Mouse (Mus musculus) lung, embryonic 16.5 days (tissue): ENCODE results near the gene Cyp46a1. TPM values are rescaled to one million over a fixed set of nuclear protein-coding genes. Genes with fewer than 3 reads are reported as not detected.

ENCODE experiments used
- ATAC-seq: fragments of 200-750 bp; cut with Nextera tagmentation; 2 replicates; pipeline ENCODE4 v1.8.0; 2017; ENCODE audit warnings: low read depth, mild to moderate bottlenecking, moderate library complexity
- H3K27ac ChIP-seq: fragments of 300-500 bp; sonication (generic); 2 replicates; pipeline ENCODE4 v1.5.1; 2014; ENCODE audit warnings: mild to moderate bottlenecking, control low read depth, low read length
- H3K27me3 ChIP-seq: fragments of 300-500 bp; sonication (generic); 2 replicates; pipeline ENCODE4 v1.6.1; 2014; ENCODE audit warnings: low read depth, low read length, mixed read lengths; ENCODE audit not compliant: control insufficient read depth, insufficient read depth
- H3K36me3 ChIP-seq: fragments of 300-500 bp; sonication (generic); 2 replicates; pipeline ENCODE4 v1.6.1; 2014; ENCODE audit warnings: low read length; ENCODE audit not compliant: control insufficient read depth, insufficient read depth
- H3K4me1 ChIP-seq: fragments of 300-500 bp; sonication (generic); replicated peaks from 2 replicates; pipeline ENCODE4 v1.6.1; 2014; ENCODE audit warnings: low read length, mixed read lengths; ENCODE audit not compliant: control insufficient read depth, insufficient read depth
- H3K4me2 ChIP-seq: fragments of 300-500 bp; sonication (generic); 2 replicates; pipeline ENCODE4 v1.6.1; 2014; ENCODE audit warnings: low read depth, low read length, control low read depth
- H3K4me3 ChIP-seq: fragments of 300-500 bp; sonication (generic); 2 replicates; pipeline ENCODE4 v1.5.1; 2014; ENCODE audit warnings: mild to moderate bottlenecking, low read length, control low read depth
- H3K9ac ChIP-seq: fragments of 300-500 bp; sonication (generic); 2 replicates; pipeline ENCODE4 v1.6.1; 2014; ENCODE audit warnings: low read length, control low read depth
- H3K9me3 ChIP-seq: fragments of 300-500 bp; sonication (generic); 2 replicates; pipeline ENCODE4 v1.6.1; 2016; ENCODE audit warnings: low read length; ENCODE audit not compliant: control insufficient read depth
- WGBS: fragments of 180-500 bp; shearing (Covaris S2); extraction: QIAGEN DNeasy Blood & Tissue Kit; methylation state at CpG from one replicate; pipeline ENCODE4 v1.1.7; 2014; 5-methylcytosine and 5-hydroxymethylcytosine counted together
- polyA plus RNA-seq: library from polyadenylated mRNA; unstranded; fragments of >200 nt; fragmentation: Nextera tagmentation; extraction: Ambion mirVana; gene quantifications from 2 replicates; pipeline ENCODE4 v1.2.1, GENCODE M21; 2015

Gene Cyp46a1
- 6.5 and 7.4 TPM in 2 replicates for polyA plus RNA-seq

DNA sequence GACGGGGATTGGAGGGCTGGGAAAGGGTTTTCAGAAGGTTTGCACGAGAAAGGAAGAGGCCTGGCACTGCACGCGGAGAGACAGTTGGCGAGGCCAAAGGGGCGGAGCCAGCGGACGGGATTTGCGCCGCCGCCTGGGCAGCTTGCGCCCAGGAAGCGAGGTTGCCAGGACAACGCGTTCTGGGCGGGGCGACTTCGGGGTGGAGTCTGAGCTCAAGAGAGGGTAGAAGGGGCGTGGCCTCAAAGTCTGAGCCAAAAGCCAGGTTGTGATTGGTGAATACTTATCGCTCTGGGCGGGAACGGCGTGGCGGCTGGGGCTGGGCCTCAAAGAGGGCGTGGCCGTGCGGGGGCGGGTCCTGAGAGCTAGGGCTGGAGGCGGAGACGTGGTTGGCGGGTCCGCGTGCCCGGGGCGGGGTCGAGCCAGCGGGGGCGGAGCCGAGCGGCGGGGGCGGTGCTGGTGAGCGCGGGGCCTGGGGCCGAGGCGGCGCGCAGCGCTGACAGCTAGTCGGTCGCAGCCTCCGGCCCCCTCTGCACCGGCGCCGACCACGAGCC, at the start of gene Cyp46a1:
TSS of gene Cyp46a1 (plus strand) at position 487 of the 551 bp plus-strand sequence.
- no peaks in the 10 kb centered on the region for H3K9me3 ChIP-seq
- ATAC-seq, result peak; percentile 97
- under 1% methylated on average over 39 of the region's 56 CpGs for WGBS
- H3K27me3 ChIP-seq, result peaks cover 22% of the 10 kb centered on the region
- peak within 1 kb of the TSS; percentile 99 for H3K4me2 ChIP-seq
- no peaks in the 10 kb centered on the region for H3K36me3 ChIP-seq
- peak within 1 kb of the TSS; percentile 72 for H3K9ac ChIP-seq
- H3K27ac ChIP-seq, result peak within 1 kb of the TSS; percentile 47
- H3K4me3 ChIP-seq, result peak within 1 kb of the TSS; percentile 64
- H3K4me1 ChIP-seq, result peaks cover 12% of the 10 kb centered on the region

DNA sequence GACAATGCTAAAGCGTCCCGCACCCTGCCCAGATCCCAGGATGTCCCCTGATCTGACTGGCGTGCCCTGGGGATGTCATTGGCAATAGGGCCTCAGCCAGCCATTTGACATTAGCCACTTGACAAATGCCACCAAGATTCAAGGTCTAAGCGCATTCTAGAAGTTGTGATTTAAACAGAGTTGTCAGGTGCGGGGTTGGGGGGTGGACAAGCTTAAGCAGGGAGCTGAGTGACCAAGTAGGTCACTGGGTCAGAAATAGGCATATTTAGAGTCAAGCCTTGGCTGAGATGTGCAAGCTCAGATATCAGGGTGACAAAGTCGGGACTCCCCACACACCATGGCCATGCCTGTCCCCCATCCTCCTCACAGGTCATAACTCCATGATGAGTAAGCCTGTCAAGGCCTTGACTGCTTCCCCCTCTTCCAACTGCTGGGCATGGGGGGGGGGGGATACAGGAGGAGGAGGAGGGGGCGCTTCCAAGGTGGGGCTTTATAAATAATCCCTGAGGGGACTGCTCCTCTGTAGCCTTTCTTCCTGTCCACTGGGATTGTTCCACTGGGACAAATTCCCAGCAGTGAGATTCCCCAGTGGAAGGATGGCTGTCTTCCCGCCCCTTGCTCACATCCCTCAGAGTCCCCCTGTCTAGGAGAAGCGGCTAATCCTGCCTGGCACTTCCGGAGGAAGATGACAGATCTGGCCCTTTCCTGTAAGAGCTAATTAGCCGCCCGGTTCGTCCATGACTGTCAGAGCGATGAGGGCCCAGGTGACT, 49.5 kb upstream of the Cyp46a1 start:
- WGBS, result 39% methylated on average over 14 of the region's 14 CpGs
- Histone ChIP-seq H3K9me3 (no peaks in the 10 kb centered on the region), H3K4me2 (peak overlapping the region; percentile 5; the same call in 1 of the 2 replicates), H3K9ac (no peak overlapping the region; the same call in 1 of the 2 replicates), H3K27me3 (no peaks in the 10 kb centered on the region), H3K4me1 (peaks cover 13% of the 10 kb centered on the region), H3K4me3 (no peak overlapping the region), H3K27ac (no peak overlapping the region; the same call in 1 of the 2 replicates), H3K36me3 (no peaks in the 10 kb centered on the region)
- ATAC-seq, result peak; percentile 20; the same call in 1 of the 2 replicates

DNA sequence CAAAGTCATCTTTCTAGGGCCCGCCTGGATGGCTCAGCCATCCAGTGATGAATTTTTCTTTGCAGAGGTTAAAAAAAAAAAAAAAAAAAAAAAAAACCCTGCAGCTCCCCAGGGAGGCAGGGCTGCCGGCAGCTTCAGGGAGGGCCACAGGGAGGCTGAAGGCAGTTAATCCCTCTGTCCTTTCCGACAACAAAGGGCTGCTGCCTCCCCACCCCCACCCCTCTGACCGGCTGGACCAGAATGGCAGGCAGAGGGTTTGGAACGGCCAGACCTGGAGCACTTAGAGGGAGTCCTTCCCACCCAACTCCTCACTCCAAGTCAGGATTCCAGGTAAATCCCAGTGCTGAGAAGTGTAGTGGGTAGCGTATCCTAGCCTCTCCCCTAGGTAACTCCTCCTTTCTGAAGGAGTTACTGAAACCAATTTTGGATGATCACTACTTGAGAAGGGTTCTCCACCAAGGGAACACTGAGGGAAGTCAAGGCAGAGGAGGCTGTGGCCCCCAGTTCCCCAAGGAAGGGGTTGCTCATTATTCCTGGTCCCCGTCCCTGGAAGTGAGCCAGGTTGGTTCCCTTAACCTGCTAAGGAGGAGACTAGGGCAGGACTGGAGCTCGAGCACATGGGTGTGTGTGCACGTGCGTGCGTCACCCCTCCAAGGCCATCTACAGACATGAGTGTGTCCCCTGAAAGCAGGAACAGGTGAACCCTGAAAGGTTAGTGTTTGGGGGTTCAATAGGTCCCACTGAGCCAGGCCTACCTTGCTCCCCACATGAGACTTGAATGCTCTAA, 48.8 kb upstream of the Cyp46a1 start:
- H3K27ac ChIP-seq, result peak overlapping the region; percentile 45
- no peak overlapping the region for H3K4me3 ChIP-seq
- H3K4me1 ChIP-seq, result peaks cover 13% of the 10 kb centered on the region
- peak; percentile 64; the same call in 1 of the 2 replicates for ATAC-seq
- no peak overlapping the region; the same call in 1 of the 2 replicates for H3K9ac ChIP-seq
- WGBS, result 22% methylated on average over 11 of the region's 11 CpGs
- H3K9me3 ChIP-seq, result no peaks in the 10 kb centered on the region
- H3K36me3 ChIP-seq, result no peaks in the 10 kb centered on the region
- no peaks in the 10 kb centered on the region for H3K27me3 ChIP-seq
- H3K4me2 ChIP-seq, result peak overlapping the region; percentile 5; the same call in 1 of the 2 replicates

DNA sequence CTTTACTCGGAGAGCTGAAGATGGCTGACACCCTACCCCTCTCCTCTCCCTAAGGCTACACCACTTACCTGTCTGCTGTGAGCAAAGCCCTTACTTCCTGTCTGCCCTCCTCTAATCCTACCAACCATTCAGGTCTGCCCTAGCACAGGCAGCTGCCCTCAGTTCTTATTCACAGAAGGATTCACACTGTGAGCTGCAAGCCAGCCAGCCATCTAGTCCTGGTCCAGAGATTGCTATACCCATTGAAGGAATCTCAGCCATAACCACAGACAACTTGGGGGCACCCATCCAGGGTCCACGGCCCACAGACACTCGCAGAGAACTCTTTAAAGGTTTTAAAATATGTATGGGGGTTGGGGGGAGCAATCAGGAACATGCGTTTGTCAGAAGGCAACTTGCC, 47.8 kb upstream of the Cyp46a1 start:
- ATAC-seq, result no peak
- Histone ChIP-seq H3K4me2 (no peak overlapping the region), H3K36me3 (no peaks in the 10 kb centered on the region), H3K9ac (no peak overlapping the region), H3K27ac (no peak overlapping the region), H3K27me3 (no peaks in the 10 kb centered on the region), H3K4me3 (no peak overlapping the region), H3K4me1 (peaks cover 13% of the 10 kb centered on the region), H3K9me3 (no peaks in the 10 kb centered on the region)
- WGBS, result 74% methylated on average over 4 of the region's 4 CpGs

DNA sequence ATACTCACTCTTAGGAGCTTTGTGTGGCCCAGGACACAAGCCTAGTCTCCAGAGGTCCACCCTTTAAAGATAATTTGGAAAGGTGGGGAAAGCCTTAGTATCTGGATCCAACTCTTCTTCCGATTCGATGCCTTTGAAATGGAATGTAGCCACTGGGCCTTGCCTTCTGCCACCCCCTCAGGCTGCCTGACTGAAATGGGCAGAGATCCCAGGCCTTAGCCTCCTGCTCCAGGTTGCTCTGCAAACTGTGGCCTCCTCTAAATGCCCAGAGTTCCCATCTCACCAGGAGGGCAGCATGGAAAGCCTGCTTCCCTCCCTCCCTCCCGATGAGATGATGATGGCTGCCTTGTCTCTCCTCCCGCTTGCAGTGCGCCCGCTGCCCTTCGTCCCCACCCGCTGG, 47.2 kb upstream of the Cyp46a1 start:
- WGBS, result 92% methylated on average over 8 of the region's 8 CpGs
- H3K9ac ChIP-seq, result no peak overlapping the region
- no peak for ATAC-seq
- H3K4me3 ChIP-seq, result no peak overlapping the region
- no peak overlapping the region for H3K4me2 ChIP-seq
- no peak overlapping the region for H3K27ac ChIP-seq
- H3K9me3 ChIP-seq, result no peaks in the 10 kb centered on the region
- H3K4me1 ChIP-seq, result peaks cover 13% of the 10 kb centered on the region
- no peaks in the 10 kb centered on the region for H3K36me3 ChIP-seq
- no peaks in the 10 kb centered on the region for H3K27me3 ChIP-seq

DNA sequence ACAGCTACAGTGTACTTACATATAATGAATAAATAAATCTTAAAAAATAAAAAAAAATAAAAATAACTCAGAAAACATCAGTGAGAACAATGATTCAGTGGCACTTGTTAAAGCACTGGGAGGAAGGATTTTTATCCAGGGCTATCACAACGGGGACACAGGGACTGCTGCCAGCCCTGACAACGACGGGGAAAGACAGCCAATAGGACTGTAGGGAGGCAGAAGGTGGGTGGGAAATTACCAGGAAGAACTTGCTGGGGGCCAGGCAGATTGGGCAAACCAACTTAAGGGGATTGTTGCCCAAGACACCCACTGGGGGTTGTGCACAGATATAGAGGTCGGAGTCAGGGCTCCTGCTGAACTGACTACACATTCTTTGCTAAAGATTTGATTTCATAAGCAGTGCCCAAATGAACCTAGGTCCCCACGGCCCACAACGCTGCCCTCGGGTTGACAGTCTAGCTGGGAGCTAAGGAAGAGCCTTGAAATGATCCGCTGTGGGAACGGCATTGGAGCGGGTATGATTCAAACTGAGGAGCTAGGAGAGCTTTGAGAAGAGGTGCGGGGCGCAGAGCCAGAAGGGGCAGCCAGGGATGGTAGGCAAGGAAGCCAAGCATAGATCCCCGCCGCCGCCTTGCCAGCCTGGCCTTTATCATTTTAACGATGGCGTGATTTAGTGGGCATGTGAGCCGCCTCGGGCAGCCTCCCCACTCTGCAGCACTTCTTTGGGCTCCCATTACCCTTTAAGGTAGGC, 45.9 kb upstream of the Cyp46a1 start:
- Histone ChIP-seq H3K4me3 (no peak overlapping the region), H3K9ac (no peak overlapping the region), H3K36me3 (no peaks in the 10 kb centered on the region), H3K4me1 (peaks cover 21% of the 10 kb centered on the region), H3K9me3 (no peaks in the 10 kb centered on the region), H3K4me2 (no peak overlapping the region), H3K27ac (no peak overlapping the region), H3K27me3 (no peaks in the 10 kb centered on the region)
- WGBS, result 81% methylated on average over 19 of the region's 19 CpGs
- no peak for ATAC-seq

DNA sequence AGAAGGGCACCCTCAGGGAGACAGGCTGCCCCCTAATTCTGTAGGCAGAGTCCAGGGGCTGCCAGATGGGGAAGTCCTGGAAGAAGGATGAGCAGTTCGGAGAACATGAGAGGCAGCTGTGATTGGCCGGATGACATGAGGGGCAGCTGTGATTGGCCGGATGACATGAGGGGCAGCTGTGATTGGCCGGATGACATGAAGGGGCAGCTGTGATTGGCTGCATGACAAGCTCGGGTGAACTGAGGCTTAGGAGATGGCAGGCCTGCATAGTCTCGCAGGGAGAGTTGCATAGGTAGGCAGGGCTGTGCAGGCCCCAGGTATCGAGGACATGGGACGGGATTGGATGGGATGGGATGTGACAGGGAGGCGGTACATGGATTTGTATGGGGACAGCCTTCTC, 41.8 kb upstream of the Cyp46a1 start:
- no peak overlapping the region for H3K4me3 ChIP-seq
- H3K36me3 ChIP-seq, result no peaks in the 10 kb centered on the region
- no peaks in the 10 kb centered on the region for H3K27me3 ChIP-seq
- 0 out of 2 replicates have a peak overlapping the region, but pooled peaks have one; percentile 38 for H3K4me2 ChIP-seq
- peaks cover 8% of the 10 kb centered on the region for H3K4me1 ChIP-seq
- WGBS, result 14% methylated on average over 9 of the region's 9 CpGs
- H3K9me3 ChIP-seq, result no peaks in the 10 kb centered on the region
- no peak overlapping the region for H3K9ac ChIP-seq
- no peak overlapping the region for H3K27ac ChIP-seq
- ATAC-seq, result peak; percentile 61

DNA sequence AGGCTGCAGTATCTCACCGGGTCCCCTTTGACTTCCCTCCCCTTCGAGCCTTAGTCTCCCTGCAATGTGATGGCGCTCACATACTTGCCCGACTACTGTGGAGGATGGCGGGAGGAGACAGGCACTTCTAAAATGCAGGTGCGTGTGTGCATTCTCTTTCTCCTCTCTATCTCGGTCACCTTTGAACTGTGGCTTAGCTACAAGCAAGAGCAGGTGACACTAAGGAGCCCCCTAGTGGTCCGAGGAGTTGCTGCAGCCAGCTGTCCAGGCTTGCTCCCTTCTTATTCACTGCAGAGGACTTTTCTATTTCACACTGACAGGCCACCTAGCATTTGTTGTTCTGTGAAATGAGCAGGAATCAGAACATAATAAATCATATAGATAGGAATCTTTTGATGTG, 41.2 kb upstream of the Cyp46a1 start:
- H3K27me3 ChIP-seq, result no peaks in the 10 kb centered on the region
- no peaks in the 10 kb centered on the region for H3K36me3 ChIP-seq
- H3K4me3 ChIP-seq, result no peak overlapping the region
- H3K9ac ChIP-seq, result no peak overlapping the region
- H3K4me2 ChIP-seq, result peak overlapping the region; percentile 38; the same call in 1 of the 2 replicates
- ATAC-seq, result peak; percentile 53; the same call in 1 of the 2 replicates
- WGBS, result 5% methylated on average over 8 of the region's 8 CpGs
- no peak overlapping the region for H3K27ac ChIP-seq
- H3K9me3 ChIP-seq, result no peaks in the 10 kb centered on the region
- peaks cover 8% of the 10 kb centered on the region for H3K4me1 ChIP-seq
